ENCODE assay signal across 8 mouse cellular contexts in the genomic region with DNA sequence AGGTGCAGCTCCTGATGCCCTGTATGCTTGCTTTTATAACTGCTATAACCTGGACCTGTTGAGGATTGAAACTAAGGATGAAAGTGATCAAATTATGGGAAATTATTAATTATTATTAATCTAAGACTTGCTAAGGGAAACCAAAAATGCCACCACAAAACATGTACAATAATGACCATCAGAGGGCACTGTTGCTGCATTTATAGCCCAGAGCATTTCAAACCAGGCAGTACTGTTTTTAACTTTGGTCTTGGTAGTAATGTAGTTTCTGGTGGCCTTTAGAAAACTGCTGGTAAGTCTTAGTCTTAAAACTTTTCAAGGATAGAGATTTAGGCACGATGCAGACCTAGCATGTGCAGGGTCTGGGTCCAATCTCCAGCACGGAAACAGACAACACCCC. TPM values are rescaled to one million over a fixed set of nuclear protein-coding genes. Genes with fewer than 3 reads are reported as not detected.
DNase-seq lines count a peak whose midpoint lies in the region; ATAC-seq and TF ChIP-seq lines count a peak whose summit lies in the region.

No protein-coding gene starts in this region.

- no peak overlapping the region for H3K9ac ChIP-seq in hindbrain, embryonic 14.5 days
- no peak overlapping the region for H3K9ac ChIP-seq in hindbrain, embryonic 12.5 days
- H3K9ac ChIP-seq in neural tube, embryonic 11.5 days (ENCODE audit: low read length) = no peak overlapping the region

- TF ChIP-seq CTCF in cortical plate, adult 2 months (IDR thresholded peaks at IDR 0.05; ENCODE audit: extremely low read depth, insufficient read depth, low read length) = peak; percentile 63

- no peak overlapping the region for H3K27ac ChIP-seq in hindbrain, embryonic 14.5 days
- no peak overlapping the region for H3K27ac ChIP-seq in hindbrain, embryonic 12.5 days
- H3K27ac ChIP-seq in cortical plate, adult 2 months (ENCODE audit: insufficient read depth, low read length) = no peak overlapping the region
- no peak overlapping the region for H3K27ac ChIP-seq in neural tube, embryonic 11.5 days (ENCODE audit: low read depth, low read length)
- H3K27ac ChIP-seq in forebrain, embryonic 10.5 days = no peak overlapping the region

- no peak for ATAC-seq in hindbrain, embryonic 14.5 days (ENCODE audit: low FRiP score)
- ATAC-seq in hindbrain, embryonic 12.5 days (ENCODE audit: low FRiP score) = no peak
- ATAC-seq in neural tube, embryonic 11.5 days (ENCODE audit: insufficient read depth, low FRiP score, low TSS enrichment) = no peak

- 42% methylated on average over 2 of the region's 2 CpGs for WGBS in hindbrain, embryonic 14.5 days
- WGBS in hindbrain, embryonic 12.5 days = 45% methylated on average over 2 of the region's 2 CpGs
- 49% methylated on average over 2 of the region's 2 CpGs for WGBS in large intestine, adult 2 months
- WGBS in neural tube, embryonic 11.5 days = 54% methylated on average over 2 of the region's 2 CpGs
- 48% methylated on average over 2 of the region's 2 CpGs for WGBS in forebrain, embryonic 10.5 days

- H3K4me2 ChIP-seq in hindbrain, embryonic 14.5 days (replicated peaks) = no peak overlapping the region
- H3K4me2 ChIP-seq in hindbrain, embryonic 12.5 days (replicated peaks) = no peak overlapping the region
- no peak overlapping the region for H3K4me2 ChIP-seq in neural tube, embryonic 11.5 days (ENCODE audit: low read depth)

- peak; percentile 91 for DNase-seq in hindbrain, embryonic 14.5 days (ENCODE audit: low spot score)
- DNase-seq in A20 (ENCODE audit: low read depth, low spot score) (peak; percentile 64), MEL-GATA-1-ER (ENCODE audit: extremely low read depth, low read depth) (peak; percentile 59)
- DNase-seq in large intestine, adult 2 months (ENCODE audit: low read depth, low spot score) = peak; percentile 40
- peak; percentile 52 for DNase-seq in neural tube, embryonic 11.5 days (ENCODE audit: low spot score)
- DNase-seq in forebrain, embryonic 10.5 days (ENCODE audit: extremely low spot score, low spot score) = no peak

- peaks cover 4% of the 10 kb centered on the region for H3K4me1 ChIP-seq in hindbrain, embryonic 14.5 days (replicated peaks; ENCODE audit: control insufficient read depth, insufficient read depth, low read length)
- H3K4me1 ChIP-seq in hindbrain, embryonic 12.5 days = peaks cover 12% of the 10 kb centered on the region
- H3K4me1 ChIP-seq in cortical plate, adult 2 months (ENCODE audit: control insufficient read depth, insufficient read depth, low read length) = peaks cover 6% of the 10 kb centered on the region; the same call in 1 of the 2 replicates
- peaks cover 6% of the 10 kb centered on the region for H3K4me1 ChIP-seq in neural tube, embryonic 11.5 days (ENCODE audit: control insufficient read depth, insufficient read depth, low read length)
- H3K4me1 ChIP-seq in forebrain, embryonic 10.5 days = peaks cover 24% of the 10 kb centered on the region

- H3K36me3 ChIP-seq in hindbrain, embryonic 14.5 days (replicated peaks; ENCODE audit: control insufficient read depth, insufficient read depth) = no peaks in the 10 kb centered on the region
- no peaks in the 10 kb centered on the region for H3K36me3 ChIP-seq in hindbrain, embryonic 12.5 days
- no peaks in the 10 kb centered on the region for H3K36me3 ChIP-seq in neural tube, embryonic 11.5 days (ENCODE audit: control insufficient read depth, insufficient read depth, low read length)
- H3K36me3 ChIP-seq in forebrain, embryonic 10.5 days (replicated peaks) = no peaks in the 10 kb centered on the region

- no peaks in the 10 kb centered on the region for H3K9me3 ChIP-seq in hindbrain, embryonic 14.5 days (ENCODE audit: control insufficient read depth, low read length)
- no peaks in the 10 kb centered on the region for H3K9me3 ChIP-seq in hindbrain, embryonic 12.5 days (replicated peaks)
- H3K9me3 ChIP-seq in neural tube, embryonic 11.5 days (ENCODE audit: control insufficient read depth, low read length) = no peaks in the 10 kb centered on the region
- H3K9me3 ChIP-seq in forebrain, embryonic 10.5 days = no peaks in the 10 kb centered on the region

- H3K4me3 ChIP-seq in hindbrain, embryonic 14.5 days (replicated peaks; ENCODE audit: low read length) = no peak overlapping the region
- H3K4me3 ChIP-seq in hindbrain, embryonic 12.5 days = no peak overlapping the region
- no peak overlapping the region for H3K4me3 ChIP-seq in cortical plate, adult 2 months (ENCODE audit: insufficient read depth, low read length)
- no peak overlapping the region for H3K4me3 ChIP-seq in neural tube, embryonic 11.5 days (ENCODE audit: low read depth, low read length)
- H3K4me3 ChIP-seq in forebrain, embryonic 10.5 days = no peak overlapping the region

- no peak for TF ChIP-seq POLR2A in cortical plate, adult 2 months (IDR thresholded peaks at IDR 0.05; ENCODE audit: extremely low read depth, insufficient read depth, low read length)

- H3K27me3 ChIP-seq in hindbrain, embryonic 14.5 days (ENCODE audit: control insufficient read depth, insufficient read depth, low read length) = no peaks in the 10 kb centered on the region
- no peaks in the 10 kb centered on the region for H3K27me3 ChIP-seq in hindbrain, embryonic 12.5 days
- H3K27me3 ChIP-seq in neural tube, embryonic 11.5 days (ENCODE audit: control insufficient read depth, insufficient read depth, low read length) = no peaks in the 10 kb centered on the region
- H3K27me3 ChIP-seq in forebrain, embryonic 10.5 days (ENCODE audit: poor library complexity, severe bottlenecking) = no peaks in the 10 kb centered on the region

RNA-seq across cellular contexts. Expression of gene Bod1, which starts 3.7 kb away (rescaled TPM):
- 146 and 149 TPM in 2 replicates for polyA plus RNA-seq in hindbrain, embryonic 14.5 days (2014; fragmentation: Nextera tagmentation; extraction: Ambion mirVana)
- 146 and 162 TPM in 2 replicates for polyA plus RNA-seq in hindbrain, embryonic 12.5 days (2016; fragmentation: Nextera tagmentation; extraction: Ambion mirVana)
- 154 and 158 TPM in 2 replicates for polyA plus RNA-seq in cortical plate, adult 2 months (2012; rRNA removed)
- polyA plus RNA-seq in large intestine, adult 2 months (2012; rRNA removed) = 34.7 and 35.6 TPM in 2 replicates
- polyA plus RNA-seq in neural tube, embryonic 11.5 days (2014; fragmentation: Nextera tagmentation; extraction: Ambion mirVana) = 153 and 162 TPM in 2 replicates
- polyA plus RNA-seq in forebrain, embryonic 10.5 days (2016; fragmentation: Nextera tagmentation; extraction: Ambion mirVana) = 120 and 124 TPM in 2 replicates
